Mouse (Mus musculus) left cerebral cortex, postnatal 14 days (tissue): ENCODE results near the gene Gm10358. TPM values are rescaled to one million over a fixed set of nuclear protein-coding genes. Genes with fewer than 3 reads are reported as not detected.
"Not testable (repeated sequence)": the region's sequence is repeated elsewhere in the genome, so short reads cannot be mapped to it uniquely, and the experiment has no call there.

Source experiments
- DNase-seq, 2 experiments: peaks; one replicate each; pipeline ENCODE4 v3.0.0; 2021 to 2022; ENCODE audit warnings: low spot score in 2 of 2, mixed read lengths in 1 of 2
- intact Hi-C: fragments of 180-260 bp; cut with DNase I; formaldehyde crosslinking; loops from one replicate; pipeline ENCODE4 v1.15.1; 2025
- long read RNA-seq, 2 experiments: library from polyadenylated mRNA; stranded (forward); transcript quantifications; one replicate each; pipeline ENCODE4 v2.0.0; 2021
- total RNA-seq, 2 experiments: library from RNA; stranded (reverse); gene quantifications; 2 replicates each; pipeline ENCODE4 v1.2.3; 2021

The Gm10358 gene
- total RNA-seq: under 1 TPM; 0.53 to 0.83 TPM
- long read RNA-seq, experiment 1, partial matches to known transcripts: 0 of 1 reads
- long read RNA-seq, experiment 1, other reads (novel, unspliced or antisense): 0 of 1 reads
- long read RNA-seq, experiment 2: 0 reads

GRCm38 (mm10) chr8:75406489-75406888 lies at the start of gene Gm10358:
Gene Gm10358, minus strand, starts transcription at chr8:75406589.
- intact Hi-C loops: no loop called here
- no peak for DNase-seq

- intact Hi-C loops: no loop called here
- DNase-seq: no peak
These were observed 42.0 kb upstream of the Gm10358 start, which contains the start of gene Iqcm for GRCm38 (mm10) chr8:75448394-75448793. Gene Iqcm, plus strand, starts transcription at chr8:75448694.

GRCm38 (mm10) chr8:75415696-75416095 lies 9.3 kb upstream of the Gm10358 start:
- intact Hi-C loops: not testable (repeated sequence)

GRCm38 (mm10) chr8:75384770-75385290 lies 21.6 kb downstream of the Gm10358 start:
- intact Hi-C loops: no loop called here
- DNase-seq: no peak

More at GRCm38 (mm10) chr8:75415696-75416095, 9.3 kb upstream of the Gm10358 start:
- not testable (repeated sequence) for DNase-seq

GRCm38 (mm10) chr8:75375530-75376123 lies 30.8 kb downstream of the Gm10358 start:
- intact Hi-C loops: no loop called here
- no peak for DNase-seq

- intact Hi-C loops: no loop called here
- DNase-seq: no peak
These were observed 34.4 kb downstream of the Gm10358 start for GRCm38 (mm10) chr8:75372006-75372405.

Other genes with a start within 250 kb of the Gm10358 start
- gene Rasd2, start 192.6 kb downstream of the Gm10358 start, total RNA-seq: 10 to 100 TPM; 50.8 to 57.8 TPM
- under 1 TPM; 0.23 to 0.55 TPM for gene Iqcm, start 42.1 kb upstream of the Gm10358 start, total RNA-seq